Mouse (Mus musculus): ENCODE measurements around the gene Clstn2. TPM values are rescaled to one million over a fixed set of nuclear protein-coding genes. Genes with fewer than 3 reads are reported as not detected.

Clstn2 gene
- total and polyA plus RNA-seq, 2 experiments from 2014 or later = 10.1 to 51.6 TPM

GRCm38 (mm10) chr9:97629180-97629579 is 403.8 kb downstream of the Clstn2 start:
- Histone ChIP-seq H3K4me1 (ENCODE audit: insufficient read depth, low read length) (no peaks in the 10 kb centered on the region; the same call in 1 of the 2 replicates), H3K9ac (replicated peaks; ENCODE audit: low read length) (no peak overlapping the region), H3K36me3 (ENCODE audit: insufficient read depth, low read length) (no peaks in the 10 kb centered on the region), H3K4me3 (ENCODE audit: low read length) (no peak overlapping the region), H3K9me3 (ENCODE audit: low read length) (no peaks in the 10 kb centered on the region), H3K4me2 (ENCODE audit: low read depth, low read length) (no peak overlapping the region), H3K27ac (no peak overlapping the region), H3K27me3 (ENCODE audit: insufficient read depth, low read length) (no peaks in the 10 kb centered on the region)
- DNase-seq (ENCODE audit: low spot score) = no peak
- WGBS = 46% methylated on average over 3 of the region's 3 CpGs
- no peak for ATAC-seq
- TF ChIP-seq CTCF (IDR thresholded peaks at IDR 0.05; ENCODE audit: low read depth) = no peak

- no peaks in the 10 kb centered on the region; the same call in 1 of the 2 replicates for H3K4me1 ChIP-seq (ENCODE audit: insufficient read depth, low read length)
- H3K4me3 ChIP-seq (ENCODE audit: low read length) = no peak overlapping the region
- no peak overlapping the region for H3K27ac ChIP-seq
- H3K4me2 ChIP-seq (ENCODE audit: low read depth, low read length) = no peak overlapping the region
- H3K9me3 ChIP-seq (ENCODE audit: low read length) = no peaks in the 10 kb centered on the region
- DNase-seq (ENCODE audit: low spot score) (no peak), ATAC-seq (no peak)
- H3K27me3 ChIP-seq (ENCODE audit: insufficient read depth, low read length) = no peaks in the 10 kb centered on the region
- TF ChIP-seq CTCF (IDR thresholded peaks at IDR 0.05; ENCODE audit: low read depth) = no peak
- H3K9ac ChIP-seq (replicated peaks; ENCODE audit: low read length) = no peak overlapping the region
- no peaks in the 10 kb centered on the region for H3K36me3 ChIP-seq (ENCODE audit: insufficient read depth, low read length)
- 43% methylated on average over 6 of the region's 6 CpGs for WGBS
Observed at GRCm38 (mm10) chr9:97628361-97628908, 404.5 kb downstream of the Clstn2 start.

- Histone ChIP-seq H3K9ac (replicated peaks; ENCODE audit: low read length) (no peak overlapping the region), H3K27ac (no peak overlapping the region), H3K9me3 (ENCODE audit: low read length) (no peaks in the 10 kb centered on the region), H3K4me3 (ENCODE audit: low read length) (no peak overlapping the region), H3K4me1 (ENCODE audit: insufficient read depth, low read length) (no peaks in the 10 kb centered on the region; the same call in 1 of the 2 replicates), H3K4me2 (ENCODE audit: low read depth, low read length) (no peak overlapping the region), H3K36me3 (ENCODE audit: insufficient read depth, low read length) (no peaks in the 10 kb centered on the region), H3K27me3 (ENCODE audit: insufficient read depth, low read length) (no peaks in the 10 kb centered on the region)
- DNase-seq (ENCODE audit: low spot score) = no peak
- TF ChIP-seq CTCF (IDR thresholded peaks at IDR 0.05; ENCODE audit: low read depth) = no peak
- 77% methylated on average over 3 of the region's 3 CpGs for WGBS
- ATAC-seq = no peak
Observed at GRCm38 (mm10) chr9:97627916-97628315, 405.1 kb downstream of the Clstn2 start.

GRCm38 (mm10) chr9:97610566-97610965 is 422.4 kb downstream of the Clstn2 start:
- Histone ChIP-seq H3K4me1 (ENCODE audit: insufficient read depth, low read length) (0 out of 2 replicates have a peak, but pooled peaks cover 3% of the 10 kb centered on the region), H3K9ac (replicated peaks; ENCODE audit: low read length) (no peak overlapping the region), H3K9me3 (ENCODE audit: low read length) (no peaks in the 10 kb centered on the region), H3K4me2 (ENCODE audit: low read depth, low read length) (no peak overlapping the region), H3K4me3 (ENCODE audit: low read length) (no peak overlapping the region), H3K27me3 (ENCODE audit: insufficient read depth, low read length) (no peaks in the 10 kb centered on the region), H3K36me3 (ENCODE audit: insufficient read depth, low read length) (no peaks in the 10 kb centered on the region), H3K27ac (no peak overlapping the region)
- ATAC-seq (no peak), DNase-seq (ENCODE audit: low spot score) (no peak)
- WGBS = 66% methylated on average over 7 of the region's 7 CpGs
- no peak for TF ChIP-seq CTCF (IDR thresholded peaks at IDR 0.05; ENCODE audit: low read depth)

GRCm38 (mm10) chr9:97603729-97604128 is 429.3 kb downstream of the Clstn2 start:
- no peaks in the 10 kb centered on the region for H3K9me3 ChIP-seq (ENCODE audit: low read length)
- H3K27me3 ChIP-seq (ENCODE audit: insufficient read depth, low read length) = peaks cover 3% of the 10 kb centered on the region; the same call in 1 of the 2 replicates
- H3K9ac ChIP-seq (replicated peaks; ENCODE audit: low read length) = no peak overlapping the region
- no peaks in the 10 kb centered on the region for H3K36me3 ChIP-seq (ENCODE audit: insufficient read depth, low read length)
- ATAC-seq (no peak), DNase-seq (ENCODE audit: low spot score) (no peak)
- H3K4me1 ChIP-seq (ENCODE audit: insufficient read depth, low read length) = peaks cover 8% of the 10 kb centered on the region; the same call in 1 of the 2 replicates
- no peak for TF ChIP-seq CTCF (IDR thresholded peaks at IDR 0.05; ENCODE audit: low read depth)
- H3K27ac ChIP-seq = no peak overlapping the region
- no peak overlapping the region for H3K4me2 ChIP-seq (ENCODE audit: low read depth, low read length)
- 69% methylated on average over 8 of the region's 8 CpGs for WGBS
- H3K4me3 ChIP-seq (ENCODE audit: low read length) = no peak overlapping the region

GRCm38 (mm10) chr9:97602476-97602875 is 430.5 kb downstream of the Clstn2 start:
- peak; percentile 86 for DNase-seq (ENCODE audit: low spot score)
- no peak for TF ChIP-seq CTCF (IDR thresholded peaks at IDR 0.05; ENCODE audit: low read depth)
- ATAC-seq = peak; percentile 94
- Histone ChIP-seq H3K9me3 (ENCODE audit: low read length) (no peaks in the 10 kb centered on the region), H3K4me1 (ENCODE audit: insufficient read depth, low read length) (peaks cover 8% of the 10 kb centered on the region; the same call in 1 of the 2 replicates), H3K4me3 (ENCODE audit: low read length) (no peak overlapping the region), H3K27ac (no peak overlapping the region), H3K36me3 (ENCODE audit: insufficient read depth, low read length) (no peaks in the 10 kb centered on the region), H3K9ac (replicated peaks; ENCODE audit: low read length) (no peak overlapping the region), H3K4me2 (ENCODE audit: low read depth, low read length) (no peak overlapping the region), H3K27me3 (ENCODE audit: insufficient read depth, low read length) (peaks cover 3% of the 10 kb centered on the region; the same call in 1 of the 2 replicates)
- WGBS = 31% methylated on average over 5 of the region's 5 CpGs

GRCm38 (mm10) chr9:97599006-97599405 is 434.0 kb downstream of the Clstn2 start:
- 83% methylated on average over 3 of the region's 3 CpGs for WGBS
- H3K36me3 ChIP-seq (ENCODE audit: insufficient read depth, low read length) = no peaks in the 10 kb centered on the region

More at GRCm38 (mm10) chr9:97599006-97599405, 434.0 kb downstream of the Clstn2 start:
- Histone ChIP-seq H3K4me3 (ENCODE audit: low read length) (no peak overlapping the region), H3K27me3 (ENCODE audit: insufficient read depth, low read length) (no peaks in the 10 kb centered on the region), H3K9ac (replicated peaks; ENCODE audit: low read length) (no peak overlapping the region), H3K9me3 (ENCODE audit: low read length) (no peaks in the 10 kb centered on the region), H3K4me1 (ENCODE audit: insufficient read depth, low read length) (peaks cover 6% of the 10 kb centered on the region; the same call in 1 of the 2 replicates), H3K27ac (no peak overlapping the region), H3K4me2 (ENCODE audit: low read depth, low read length) (no peak overlapping the region)
- no peak for TF ChIP-seq CTCF (IDR thresholded peaks at IDR 0.05; ENCODE audit: low read depth)
- ATAC-seq = no peak
- DNase-seq (ENCODE audit: low spot score) = no peak
